Mouse (Mus musculus) CH12.LX (cell line): ENCODE measurements around the gene Wdr24. TPM values are rescaled to one million over a fixed set of nuclear protein-coding genes. Genes with fewer than 3 reads are reported as not detected.

Source experiments
- DNase-seq: peaks from one replicate; pipeline ENCODE4 v3.0.0-alpha.2; 2013; ENCODE audit errors: extremely low read depth
- H3K27ac ChIP-seq: 2 replicates; pipeline ENCODE4 v1.5.1; 2012; ENCODE audit warnings: low read depth, mild to moderate bottlenecking, control low read depth, moderate library complexity; ENCODE audit not compliant: insufficient read depth
- H3K27me3 ChIP-seq: replicated peaks from 2 replicates; pipeline ENCODE3; 2012; ENCODE audit warnings: inconsistent platforms
- H3K36me3 ChIP-seq, 2 experiments: replicated peaks in 1 of 2; 2 replicates each; pipeline versions ENCODE3 to v1.6.1; 2012; ENCODE audit warnings: inconsistent platforms in 1 of 2, low read length in 1 of 2, mild to moderate bottlenecking in 1 of 2, mixed read lengths in 1 of 2, moderate library complexity in 1 of 2; ENCODE audit not compliant: control insufficient read depth in 1 of 2, insufficient read depth in 1 of 2
- H3K4me1 ChIP-seq, 2 experiments: 2 replicates each; pipeline ENCODE4 v1.6.1; 2012; ENCODE audit warnings: inconsistent platforms in 1 of 2, moderate library complexity in 1 of 2; ENCODE audit not compliant: insufficient read depth in 2 of 2, control insufficient read depth in 1 of 2
- H3K4me2 ChIP-seq: 2 replicates; pipeline ENCODE4 v1.6.1; 2012; ENCODE audit warnings: low read depth, mild to moderate bottlenecking, control low read depth; ENCODE audit not compliant: poor library complexity, insufficient read depth, severe bottlenecking
- H3K4me3 ChIP-seq, 3 experiments: fragments of 150-350 bp in 1 of 3; sonication (generic) in 1 of 3; replicated peaks in 1 of 3; 2 replicates each; pipeline versions ENCODE3 to v1.5.1; 2011 to 2012; ENCODE audit warnings: low read depth in 2 of 3, low read length in 2 of 3, mild to moderate bottlenecking in 2 of 3, moderate library complexity in 2 of 3, control low read depth in 1 of 3, improper control_type of control experiment in 1 of 3, inconsistent platforms in 1 of 3, mixed read lengths in 1 of 3; ENCODE audit not compliant: poor library complexity in 1 of 3
- H3K79me2 ChIP-seq: replicated peaks from 2 replicates; pipeline ENCODE4 v1.6.1; 2012; ENCODE audit warnings: mild to moderate bottlenecking, moderate library complexity; ENCODE audit not compliant: control insufficient read depth, poor library complexity, insufficient read depth, severe bottlenecking; ENCODE audit errors: extremely low read depth
- H3K9ac ChIP-seq: 2 replicates; pipeline ENCODE4 v1.6.1; 2012; ENCODE audit warnings: low read depth, mild to moderate bottlenecking, control low read depth, moderate library complexity; ENCODE audit not compliant: insufficient read depth
- H3K9me3 ChIP-seq: replicated peaks from 2 replicates; pipeline ENCODE3; 2012; ENCODE audit warnings: low read length, inconsistent platforms, mixed read lengths
- CHD2 ChIP-seq: IDR thresholded peaks from 2 replicates; pipeline ENCODE4 v1.6.1; 2011; ENCODE audit warnings: low read length, improper control_type of control experiment
- CTCF ChIP-seq, 2 experiments: IDR thresholded peaks in 1 of 2; conservative IDR thresholded peaks in 1 of 2; 2 replicates each; pipeline ENCODE4 v1.5.1; 2011 to 2012; ENCODE audit warnings: low read depth in 2 of 2, low read length in 2 of 2, improper control_type of control experiment in 1 of 2, inconsistent platforms in 1 of 2, mild to moderate bottlenecking in 1 of 2, moderate library complexity in 1 of 2
- GABPA ChIP-seq: IDR thresholded peaks from 2 replicates; pipeline ENCODE4 v1.6.1; 2012; ENCODE audit warnings: low read depth, low read length, improper control_type of control experiment, inconsistent platforms; ENCODE audit not compliant: insufficient replicate concordance
- HCFC1 ChIP-seq: IDR thresholded peaks from 2 replicates; pipeline ENCODE4 v1.6.1; 2012; ENCODE audit warnings: low read depth, mild to moderate bottlenecking, inconsistent platforms, low read length, improper control_type of control experiment
- JUN ChIP-seq: IDR thresholded peaks from 2 replicates; pipeline ENCODE4 v1.6.1; 2011; ENCODE audit warnings: low read depth, mild to moderate bottlenecking, low read length, improper control_type of control experiment, moderate library complexity; ENCODE audit not compliant: insufficient read depth
- JUND ChIP-seq: conservative IDR thresholded peaks from 2 replicates; pipeline ENCODE4 v1.6.1; 2011; ENCODE audit warnings: low read depth, low read length, improper control_type of control experiment
- KAT2A ChIP-seq: IDR thresholded peaks from 2 replicates; pipeline ENCODE4 v1.6.1; 2012; ENCODE audit warnings: low read length, improper control_type of control experiment, inconsistent platforms; ENCODE audit not compliant: insufficient replicate concordance
- MAX ChIP-seq: IDR thresholded peaks from 2 replicates; pipeline ENCODE4 v1.6.1; 2011; ENCODE audit warnings: low read length, improper control_type of control experiment
- MEF2A ChIP-seq: IDR thresholded peaks from 2 replicates; pipeline ENCODE4 v1.6.1; 2014; ENCODE audit warnings: low read depth, mild to moderate bottlenecking, inconsistent platforms, low read length, improper control_type of control experiment, borderline replicate concordance
- NRF1 ChIP-seq: IDR thresholded peaks from 2 replicates; pipeline ENCODE4 v1.6.1; 2014; ENCODE audit warnings: low read depth, mild to moderate bottlenecking, inconsistent platforms, low read length, improper control_type of control experiment, moderate library complexity
- PAX5 ChIP-seq: IDR thresholded peaks from 2 replicates; pipeline ENCODE4 v1.6.1; 2012; ENCODE audit warnings: low read length, inconsistent platforms, mixed read lengths
- RAD21 ChIP-seq: IDR thresholded peaks from 2 replicates; pipeline ENCODE4 v1.6.1; 2011; ENCODE audit warnings: low read depth, mild to moderate bottlenecking, low read length, improper control_type of control experiment, moderate library complexity
- RCOR1 ChIP-seq: conservative IDR thresholded peaks from 2 replicates; pipeline ENCODE4 v1.6.1; 2012; ENCODE audit warnings: low read depth, mild to moderate bottlenecking, inconsistent platforms, low read length, improper control_type of control experiment
- SMC3 ChIP-seq: IDR thresholded peaks from 2 replicates; pipeline ENCODE4 v1.6.1; 2011; ENCODE audit warnings: low read depth, low read length, improper control_type of control experiment
- TCF12 ChIP-seq: IDR thresholded peaks from 2 replicates; pipeline ENCODE4 v1.6.1; 2014; ENCODE audit warnings: low read depth, mild to moderate bottlenecking, inconsistent platforms, low read length, improper control_type of control experiment
- UBTF ChIP-seq: IDR thresholded peaks from 2 replicates; pipeline ENCODE4 v1.6.1; 2012; ENCODE audit warnings: low read depth, mild to moderate bottlenecking, inconsistent platforms, low read length, improper control_type of control experiment, moderate library complexity
- USF2 ChIP-seq: conservative IDR thresholded peaks from 2 replicates; pipeline ENCODE4 v1.6.1; 2011; ENCODE audit warnings: low read depth, low read length, improper control_type of control experiment
- ZMIZ1 ChIP-seq: IDR thresholded peaks from 2 replicates; pipeline ENCODE4 v1.6.1; 2012; ENCODE audit warnings: low read depth, mild to moderate bottlenecking, inconsistent platforms, low read length, improper control_type of control experiment
- dilution Hi-C: fragments of 300-500 bp; cut with MboI; formaldehyde crosslinking; loops from 2 replicates; pipeline ENCODE4 v1.14.3; 2020; ENCODE audit warnings: low sequenced_read_pairs; ENCODE audit not compliant: extremely low pct_unique_long_range_greater_than_20kb, extremely low pct_ligation_motif_present
- in situ Hi-C: fragments of 300-500 bp; cut with MboI; formaldehyde crosslinking; loops from 3 replicates; pipeline ENCODE4 v1.14.3; 2019; ENCODE audit warnings: low sequenced_read_pairs, low pct_ligation_motif_present, low pct_unique_long_range_greater_than_20kb, mixed read lengths
- polyA plus RNA-seq: library from polyadenylated mRNA; unstranded; fragments of >175 nt; gene quantifications from 2 replicates; pipeline ENCODE4 v1.2.1, GENCODE M21; 2012; ENCODE audit warnings: low read depth; ENCODE audit not compliant: insufficient read length
- total RNA-seq, 2 experiments: library from RNA; depleted of rRNA; stranded (reverse); fragments of 300-350 nt in 1 of 2; fragments of >200 nt in 1 of 2; gene quantifications; 2 replicates each; pipeline ENCODE4 v1.2.3; 2012 to 2014

Wdr24 gene
- total and polyA plus RNA-seq, 3 experiments: 20.4 to 28.6 (median 20.9) TPM

DNA sequence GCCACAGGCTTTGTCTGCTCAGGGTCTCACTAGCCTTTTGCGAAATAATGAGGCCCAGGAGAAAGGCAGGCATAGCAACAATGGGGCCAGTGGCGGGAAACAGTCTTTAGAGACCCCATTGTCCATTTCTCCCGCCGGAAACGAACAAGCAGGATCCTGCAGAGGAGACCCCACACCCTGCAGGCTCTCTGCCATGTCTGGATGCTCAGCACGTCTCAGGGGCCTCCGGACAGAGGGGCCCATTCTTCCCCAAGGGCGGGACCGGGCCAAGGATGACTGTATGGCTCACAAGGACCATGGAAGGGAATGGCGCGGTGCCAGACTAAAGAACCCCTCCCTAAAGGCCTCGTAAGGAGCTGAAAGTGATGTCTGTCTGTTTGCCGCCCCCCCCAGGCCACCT is 29.2 kb upstream of the Wdr24 start:
- Histone ChIP-seq H3K27me3 (peaks cover 12% of the 10 kb centered on the region), H3K36me3 (peaks cover 4 to 23% of the 10 kb centered on the region in 2 experiments), H3K27ac (no peak overlapping the region), H3K4me2 (no peak overlapping the region), H3K79me2 (0 out of 2 replicates have a peak, but pooled peaks cover 3% of the 10 kb centered on the region)
- in situ Hi-C loops (loop anchor here (10.0 kb wide), 1 partner anchor 59 kb away; the partner anchor contains the start of gene Mslnl), dilution Hi-C loops (no loop called here)
- TF ChIP-seq HCFC1 (no peak), RCOR1 (no peak), TCF12 (no peak), UBTF (no peak)
- TF ChIP-seq, all 38 proteins: peak for 0
- Histone ChIP-seq H3K9ac (no peak overlapping the region), H3K4me3 (no peak overlapping the region), H3K9me3 (peaks cover 2% of the 10 kb centered on the region), H3K4me1 (peaks cover 14 to 35% of the 10 kb centered on the region in 2 experiments)
- no peak for DNase-seq

DNA sequence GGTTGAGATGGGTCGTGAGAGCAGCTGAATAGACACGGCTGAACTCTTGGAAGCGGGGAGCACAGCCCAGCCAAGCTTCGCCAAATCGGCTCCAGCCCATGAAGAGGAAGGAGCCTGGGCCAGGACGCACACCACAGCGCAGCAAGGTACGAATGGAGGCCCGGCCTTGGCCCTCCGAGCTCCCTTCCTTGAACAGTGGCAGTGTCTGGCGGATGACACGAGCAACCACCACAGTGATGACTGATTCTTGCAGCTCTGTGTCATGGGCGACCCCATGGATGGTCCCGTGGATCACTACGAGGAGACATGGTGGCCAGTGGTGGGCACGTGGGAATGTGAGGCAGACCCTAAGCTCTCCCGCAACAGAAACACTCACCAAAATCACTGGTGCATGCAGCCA is 28.4 kb upstream of the Wdr24 start:
- Histone ChIP-seq H3K4me2 (no peak overlapping the region), H3K27ac (no peak overlapping the region), H3K4me3 (no peak overlapping the region), H3K4me1 (peaks cover 14 to 35% of the 10 kb centered on the region in 2 experiments), H3K27me3 (peaks cover 17% of the 10 kb centered on the region), H3K79me2 (0 out of 2 replicates have a peak, but pooled peaks cover 3% of the 10 kb centered on the region)
- dilution Hi-C loops: no loop called here
- TF ChIP-seq MEF2A (no peak), PAX5 (no peak), JUN (no peak), UBTF (no peak), JUND (no peak), RCOR1 (no peak), USF2 (no peak), SMC3 (no peak), NRF1 (no peak), MAX (no peak), HCFC1 (no peak), CHD2 (no peak), RAD21 (no peak), GABPA (no peak), ZMIZ1 (no peak), KAT2A (no peak), CTCF (conservative IDR thresholded peaks at IDR 0.05 in 1 of 2, IDR thresholded peaks at IDR 0.05 in 1 of 2; ENCODE audit: low read depth in 2 of 2, low read length in 2 of 2) (no peak), TCF12 (no peak)
- TF ChIP-seq, all 38 proteins: peak for 0
- no peak overlapping the region for H3K9ac ChIP-seq
- peaks cover 0 to 15% of the 10 kb centered on the region in 2 experiments for H3K36me3 ChIP-seq
- in situ Hi-C loops: loop anchor here (10.0 kb wide), 1 partner anchor 60 kb away; the partner anchor contains the start of gene Mslnl
- H3K9me3 ChIP-seq: peaks cover 2% of the 10 kb centered on the region
- no peak for DNase-seq
